Mouse (Mus musculus): ENCODE results near the gene Ifna14.

Gene Ifna14

DNA sequence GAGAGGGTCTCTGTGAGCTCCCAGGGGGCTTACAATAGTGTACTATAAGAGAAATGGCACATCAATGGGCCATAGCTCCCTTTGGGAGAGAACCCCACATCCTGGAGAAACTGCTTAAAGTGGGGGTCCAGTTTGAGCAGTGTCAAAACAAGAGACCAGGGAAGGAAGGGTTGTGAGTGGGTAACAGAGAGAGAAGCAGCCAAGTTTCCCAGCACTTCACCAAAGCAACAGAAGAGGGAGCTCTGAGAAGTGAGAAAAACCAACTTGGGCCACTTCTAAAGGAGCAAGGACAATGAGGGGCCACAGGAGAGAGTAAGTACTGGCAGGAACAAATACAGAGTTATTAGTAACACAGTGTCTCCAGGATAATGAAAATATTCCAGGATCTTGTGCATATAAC is 48.4 kb downstream of the Ifna14 start:
- Histone ChIP-seq H3K4me3 (replicated peaks; ENCODE audit: low read length) (no peak overlapping the region), H3K27me3 (ENCODE audit: insufficient read depth, low read length) (peaks cover 7% of the 10 kb centered on the region; the same call in 1 of the 2 replicates), H3K4me1 (replicated peaks; ENCODE audit: low read depth, low read length) (no peaks in the 10 kb centered on the region), H3K36me3 (ENCODE audit: insufficient read depth, low read length) (no peaks in the 10 kb centered on the region), H3K9me3 (ENCODE audit: low read length) (no peaks in the 10 kb centered on the region)
- no peak for TF ChIP-seq POU5F1 (IDR thresholded peaks at IDR 0.05; ENCODE audit: borderline replicate concordance, low read length)
- TF ChIP-seq NANOG (IDR thresholded peaks at IDR 0.05; ENCODE audit: borderline replicate concordance, low read length): no peak
- peak; percentile 24; the same call in 1 of the 2 replicates for TF ChIP-seq CTCF (conservative IDR thresholded peaks at IDR 0.05; ENCODE audit: low read length)

DNA sequence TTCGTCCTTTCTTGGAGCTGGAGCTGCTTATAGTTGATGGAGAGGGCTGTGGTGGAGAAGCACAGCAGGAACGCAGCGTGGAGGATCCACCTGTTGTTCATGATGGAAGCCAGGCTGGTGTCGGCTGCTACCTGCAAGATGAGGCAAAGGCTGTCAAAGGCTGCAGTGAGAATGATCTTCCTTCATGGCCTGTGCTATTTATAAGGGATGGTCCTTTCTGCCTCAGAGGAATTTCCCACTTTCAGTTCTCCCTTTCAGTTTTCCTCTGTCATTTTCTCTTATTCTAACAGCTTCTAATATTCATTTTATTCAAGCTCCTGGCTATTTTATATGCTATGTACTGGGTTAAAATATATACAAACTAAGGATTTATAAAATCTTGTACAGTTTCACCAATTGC is 48.9 kb downstream of the Ifna14 start, which contains the start of gene Ifnb1:
Ifnb1 (minus strand) TSS at position 101 of the 400 bp plus-strand sequence.
- Histone ChIP-seq H3K36me3 (ENCODE audit: insufficient read depth, low read length) (no peaks in the 10 kb centered on the region), H3K9me3 (ENCODE audit: low read length) (no peaks in the 10 kb centered on the region), H3K27me3 (ENCODE audit: insufficient read depth, low read length) (peaks cover 7% of the 10 kb centered on the region; the same call in 1 of the 2 replicates), H3K4me1 (replicated peaks; ENCODE audit: low read depth, low read length) (no peaks in the 10 kb centered on the region), H3K4me3 (replicated peaks; ENCODE audit: low read length) (no peak within 1 kb of the TSS)
- TF ChIP-seq NANOG (IDR thresholded peaks at IDR 0.05; ENCODE audit: borderline replicate concordance, low read length) (no peak), POU5F1 (IDR thresholded peaks at IDR 0.05; ENCODE audit: borderline replicate concordance, low read length) (no peak), CTCF (conservative IDR thresholded peaks at IDR 0.05; ENCODE audit: low read length) (no peak)
